Mouse (Mus musculus) spleen, embryonic (tissue): ENCODE data around the gene Pmel.

Source experiments
- CTCF ChIA-PET: fragments of 350-600 bp; sonication (Branson Sonifier 250); formaldehyde crosslinking; loops from one replicate; lab custom pipeline; 2022; lab: Charles Lee

Gene Pmel

DNA sequence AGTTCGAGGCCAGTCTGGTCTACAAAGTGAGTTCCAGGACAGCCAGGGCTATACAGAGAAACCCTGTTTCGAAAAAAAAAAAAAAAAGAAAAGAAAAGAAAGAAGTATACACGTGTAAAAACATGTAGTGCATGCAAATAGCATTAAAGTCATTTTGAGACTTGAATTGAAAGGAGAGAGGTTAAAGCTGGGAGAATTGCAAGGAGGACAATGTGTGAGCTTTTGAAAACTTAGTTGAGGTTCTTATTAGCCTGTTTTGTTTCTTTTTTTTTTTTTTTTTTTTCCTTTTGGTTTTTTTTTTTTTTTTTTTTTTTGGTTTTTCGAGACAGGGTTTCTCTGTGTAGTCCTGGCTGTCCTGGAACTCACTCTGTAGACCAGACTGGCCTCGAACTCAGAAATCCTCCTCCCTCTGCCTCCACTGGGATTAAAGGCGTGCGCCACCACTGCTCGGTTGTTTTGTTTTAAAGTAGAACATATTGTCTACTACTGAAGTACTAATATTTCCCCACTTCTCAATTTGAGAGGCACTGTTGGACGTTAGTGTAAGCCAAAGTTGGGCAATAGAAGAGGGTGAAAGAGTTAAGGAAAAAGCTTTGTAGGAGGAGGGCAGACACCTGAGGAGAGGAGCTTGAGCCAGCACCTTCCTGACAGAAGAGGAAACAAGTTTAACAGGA, 43.1 kb downstream of the Pmel start:
- CTCF ChIA-PET, result interaction anchor here (0.6 to 0.8 kb wide), 4 partner anchors 12 to 131 kb away, joined by 4 to 14 read pairs (median 6); no protein-coding TSS in a partner anchor

DNA sequence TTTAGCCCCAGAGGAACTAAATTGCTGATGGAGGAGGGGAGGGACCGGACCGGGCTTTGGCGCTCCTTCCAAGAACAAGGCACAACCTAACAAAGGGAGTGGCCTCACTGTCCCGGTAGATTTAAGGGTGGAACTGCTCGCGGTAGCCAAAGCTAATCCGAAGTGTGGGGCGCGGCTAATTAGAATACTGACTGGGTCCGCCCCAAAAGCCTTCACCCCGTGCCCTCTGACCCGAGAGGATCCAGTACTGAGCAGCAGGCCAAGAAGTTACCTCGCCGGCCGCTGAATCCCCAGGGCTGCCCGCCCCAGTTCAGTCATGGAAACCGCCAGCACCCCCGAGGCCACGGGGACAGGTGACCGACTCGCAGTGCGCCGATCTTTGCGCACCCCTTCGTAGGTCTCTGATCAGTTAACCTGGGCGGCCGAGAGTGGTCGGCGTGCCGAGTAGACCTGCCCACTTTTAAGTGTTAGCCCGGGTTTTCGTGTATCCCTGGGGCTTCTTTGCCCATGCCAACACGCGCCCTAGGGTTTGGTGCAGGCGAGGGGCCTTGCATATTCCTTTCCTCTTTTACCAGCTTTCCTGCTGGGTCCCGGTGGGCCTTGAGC, 43.8 kb downstream of the Pmel start, which contains the start of gene Pym1:
TSS of gene Pym1 (plus strand) at position 244 of the 606 bp plus-strand sequence.
- CTCF ChIA-PET, result no interaction called here

DNA sequence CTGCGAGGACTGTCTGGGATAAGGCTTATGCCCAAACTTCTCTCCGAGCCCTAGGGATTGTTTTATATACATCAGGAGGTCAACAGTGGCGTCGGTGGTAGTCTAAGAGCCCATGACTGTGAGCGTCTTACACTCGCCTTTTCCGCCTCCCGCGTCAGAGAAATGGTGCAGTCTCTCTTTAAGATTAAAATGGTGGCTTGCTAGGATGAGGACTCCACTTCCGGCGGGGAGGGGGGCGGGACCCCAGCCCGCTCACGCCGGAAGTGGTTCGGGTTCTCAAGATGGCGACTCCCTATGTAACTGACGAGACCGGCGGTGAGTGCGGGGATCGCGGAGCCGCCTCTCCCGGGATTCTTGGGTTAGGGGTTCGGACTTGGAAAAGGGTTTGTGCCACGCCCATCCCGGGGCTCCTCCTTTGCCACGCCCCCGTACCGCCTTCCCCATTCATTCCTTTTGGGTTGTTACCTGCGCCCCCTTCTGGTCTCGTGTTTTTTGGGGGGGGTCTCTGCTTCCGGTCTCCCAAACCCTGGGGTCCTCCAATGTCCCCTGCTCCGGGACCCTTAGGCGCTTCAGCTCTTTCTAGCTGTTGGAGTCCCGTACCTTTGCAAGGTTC, 44.4 kb downstream of the Pmel start:
- CTCF ChIA-PET, result interaction anchor here (0.6 kb wide), 1 partner anchor 654 kb away, joined by 5 read pairs; no protein-coding TSS in a partner anchor
